Mouse (Mus musculus): ENCODE measurements around the gene Olfr1109. TPM values are rescaled to one million over a fixed set of nuclear protein-coding genes. Genes with fewer than 3 reads are reported as not detected.

Gene Olfr1109
- polyA plus RNA-seq (2014; fragmentation: Illumina TruSeq; extraction: RNeasy Lipid Tissue Mini Kit (QIAGEN cat#74804); ENCODE audit: low read depth, low replicate concordance): not detected

GRCm38 (mm10) chr2:87095908-87096307 lies at the start of gene Olfr1109:
Gene Olfr1109 (minus strand): TSS chr2:87096008.

GRCm38 (mm10) chr2:87140200-87140599 lies 44.4 kb upstream of the Olfr1109 start, which contains the start of gene Olfr1110:
Gene Olfr1110 (minus strand): TSS chr2:87140300.

GRCm38 (mm10) chr2:87114467-87114866 lies 18.7 kb upstream of the Olfr1109 start, which contains the start of gene Olfr259:
Gene Olfr259 (minus strand): TSS chr2:87114567.

GRCm38 (mm10) chr2:87075717-87076116 lies 20.1 kb downstream of the Olfr1109 start, which contains the start of gene Olfr1107:
Gene Olfr1107 (minus strand): TSS chr2:87075817.

GRCm38 (mm10) chr2:87052173-87052572 lies 43.6 kb downstream of the Olfr1109 start, which contains the start of gene Olfr1106:
Gene Olfr1106 (minus strand): TSS chr2:87052273.

Other genes starting within 250 kb of the Olfr1109 start
- gene Olfr1095, start 244.3 kb downstream of the Olfr1109 start, polyA plus RNA-seq (2014; fragmentation: Illumina TruSeq; extraction: RNeasy Lipid Tissue Mini Kit (QIAGEN cat#74804); ENCODE audit: low read depth, low replicate concordance): not detected
- not detected for gene Gm13723, start 221.2 kb downstream of the Olfr1109 start, polyA plus RNA-seq (2014; fragmentation: Illumina TruSeq; extraction: RNeasy Lipid Tissue Mini Kit (QIAGEN cat#74804); ENCODE audit: low read depth, low replicate concordance)
- not detected for gene Olfr1097, start 203.8 kb downstream of the Olfr1109 start, polyA plus RNA-seq (2014; fragmentation: Illumina TruSeq; extraction: RNeasy Lipid Tissue Mini Kit (QIAGEN cat#74804); ENCODE audit: low read depth, low replicate concordance)
- not detected for gene Olfr1098, start 171.5 kb downstream of the Olfr1109 start, polyA plus RNA-seq (2014; fragmentation: Illumina TruSeq; extraction: RNeasy Lipid Tissue Mini Kit (QIAGEN cat#74804); ENCODE audit: low read depth, low replicate concordance)
- not detected for gene Olfr1099, start 135.3 kb downstream of the Olfr1109 start, polyA plus RNA-seq (2014; fragmentation: Illumina TruSeq; extraction: RNeasy Lipid Tissue Mini Kit (QIAGEN cat#74804); ENCODE audit: low read depth, low replicate concordance)
- not detected for gene Olfr1100, start 116.1 kb downstream of the Olfr1109 start, polyA plus RNA-seq (2014; fragmentation: Illumina TruSeq; extraction: RNeasy Lipid Tissue Mini Kit (QIAGEN cat#74804); ENCODE audit: low read depth, low replicate concordance)
- gene Olfr1101, start 104.8 kb downstream of the Olfr1109 start, polyA plus RNA-seq (2014; fragmentation: Illumina TruSeq; extraction: RNeasy Lipid Tissue Mini Kit (QIAGEN cat#74804); ENCODE audit: low read depth, low replicate concordance): not detected
- gene Olfr1102, start 97.6 kb downstream of the Olfr1109 start, polyA plus RNA-seq (2014; fragmentation: Illumina TruSeq; extraction: RNeasy Lipid Tissue Mini Kit (QIAGEN cat#74804); ENCODE audit: low read depth, low replicate concordance): not detected
- not detected for gene Olfr1104, start 68.9 kb downstream of the Olfr1109 start, polyA plus RNA-seq (2014; fragmentation: Illumina TruSeq; extraction: RNeasy Lipid Tissue Mini Kit (QIAGEN cat#74804); ENCODE audit: low read depth, low replicate concordance)
- not detected for gene Olfr1105, start 59.5 kb downstream of the Olfr1109 start, polyA plus RNA-seq (2014; fragmentation: Illumina TruSeq; extraction: RNeasy Lipid Tissue Mini Kit (QIAGEN cat#74804); ENCODE audit: low read depth, low replicate concordance)
- not detected for gene Olfr1106, start 43.7 kb downstream of the Olfr1109 start, polyA plus RNA-seq (2014; fragmentation: Illumina TruSeq; extraction: RNeasy Lipid Tissue Mini Kit (QIAGEN cat#74804); ENCODE audit: low read depth, low replicate concordance)
- not detected for gene Olfr1107, start 20.2 kb downstream of the Olfr1109 start, polyA plus RNA-seq (2014; fragmentation: Illumina TruSeq; extraction: RNeasy Lipid Tissue Mini Kit (QIAGEN cat#74804); ENCODE audit: low read depth, low replicate concordance)
- not detected for gene Olfr259, start 18.6 kb upstream of the Olfr1109 start, polyA plus RNA-seq (2014; fragmentation: Illumina TruSeq; extraction: RNeasy Lipid Tissue Mini Kit (QIAGEN cat#74804); ENCODE audit: low read depth, low replicate concordance)
- not detected for gene Olfr1110, start 44.3 kb upstream of the Olfr1109 start, polyA plus RNA-seq (2014; fragmentation: Illumina TruSeq; extraction: RNeasy Lipid Tissue Mini Kit (QIAGEN cat#74804); ENCODE audit: low read depth, low replicate concordance)
- not detected for gene Olfr1111, start 56.6 kb upstream of the Olfr1109 start, polyA plus RNA-seq (2014; fragmentation: Illumina TruSeq; extraction: RNeasy Lipid Tissue Mini Kit (QIAGEN cat#74804); ENCODE audit: low read depth, low replicate concordance)
- gene Olfr1112, start 91.8 kb upstream of the Olfr1109 start, polyA plus RNA-seq (2014; fragmentation: Illumina TruSeq; extraction: RNeasy Lipid Tissue Mini Kit (QIAGEN cat#74804); ENCODE audit: low read depth, low replicate concordance): not detected
- gene Olfr1113, start 113.0 kb upstream of the Olfr1109 start, polyA plus RNA-seq (2014; fragmentation: Illumina TruSeq; extraction: RNeasy Lipid Tissue Mini Kit (QIAGEN cat#74804); ENCODE audit: low read depth, low replicate concordance): not detected
- not detected for gene Olfr1115, start 152.0 kb upstream of the Olfr1109 start, polyA plus RNA-seq (2014; fragmentation: Illumina TruSeq; extraction: RNeasy Lipid Tissue Mini Kit (QIAGEN cat#74804); ENCODE audit: low read depth, low replicate concordance)
- not detected for gene Olfr1116, start 171.5 kb upstream of the Olfr1109 start, polyA plus RNA-seq (2014; fragmentation: Illumina TruSeq; extraction: RNeasy Lipid Tissue Mini Kit (QIAGEN cat#74804); ENCODE audit: low read depth, low replicate concordance)
- not detected for gene Olfr1118, start 211.6 kb upstream of the Olfr1109 start, polyA plus RNA-seq (2014; fragmentation: Illumina TruSeq; extraction: RNeasy Lipid Tissue Mini Kit (QIAGEN cat#74804); ENCODE audit: low read depth, low replicate concordance)